Mouse (Mus musculus) kidney, embryonic 14.5 days (tissue): ENCODE results near the gene Rere. TPM values are rescaled to one million over a fixed set of nuclear protein-coding genes. Genes with fewer than 3 reads are reported as not detected.
A peak's percentile ranks its signal among the peaks of the same experiment; 100 is the strongest.

ENCODE experiments used
- ATAC-seq: fragments of 200-750 bp; cut with Nextera tagmentation; 2 replicates; pipeline ENCODE4 v1.8.0; 2017; ENCODE audit warnings: moderate number of reproducible peaks, mild to moderate bottlenecking, moderate TSS enrichment, moderate library complexity; ENCODE audit not compliant: low FRiP score, low TSS enrichment
- H3K27ac ChIP-seq: fragments of 300-500 bp; sonication (generic); 2 replicates; pipeline ENCODE4 v1.5.1; 2014; ENCODE audit warnings: low read depth, mild to moderate bottlenecking, low read length, moderate library complexity, mixed read lengths
- H3K27me3 ChIP-seq: fragments of 300-500 bp; sonication (generic); 2 replicates; pipeline ENCODE4 v1.6.1; 2014; ENCODE audit warnings: mild to moderate bottlenecking, low read length; ENCODE audit not compliant: control insufficient read depth, insufficient read depth
- H3K36me3 ChIP-seq: fragments of 300-500 bp; sonication (generic); 2 replicates; pipeline ENCODE4 v1.6.1; 2014; ENCODE audit warnings: low read length, mixed read lengths; ENCODE audit not compliant: control insufficient read depth, insufficient read depth
- H3K4me1 ChIP-seq: fragments of 300-500 bp; sonication (generic); 2 replicates; pipeline ENCODE4 v1.6.1; 2014; ENCODE audit warnings: low read length, mixed read lengths; ENCODE audit not compliant: control insufficient read depth, insufficient read depth
- H3K4me2 ChIP-seq: fragments of 300-500 bp; sonication (generic); replicated peaks from 2 replicates; pipeline ENCODE4 v1.6.1; 2014; ENCODE audit warnings: low read depth, mild to moderate bottlenecking, low read length
- H3K4me3 ChIP-seq: fragments of 300-500 bp; sonication (generic); 2 replicates; pipeline ENCODE4 v1.5.1; 2014; ENCODE audit warnings: mild to moderate bottlenecking, low read length
- H3K9ac ChIP-seq: fragments of 300-500 bp; sonication (generic); 2 replicates; pipeline ENCODE4 v1.6.1; 2014; ENCODE audit warnings: low read depth, mild to moderate bottlenecking, low read length, moderate library complexity
- H3K9me3 ChIP-seq: fragments of 300-500 bp; sonication (generic); 2 replicates; pipeline ENCODE4 v1.6.1; 2016; ENCODE audit warnings: low read length; ENCODE audit not compliant: control insufficient read depth
- WGBS: fragments of 180-500 bp; shearing (Covaris S2); extraction: QIAGEN DNeasy Blood & Tissue Kit; methylation state at CpG from one replicate; pipeline ENCODE4 v1.1.7; 2014; 5-methylcytosine and 5-hydroxymethylcytosine counted together
- polyA plus RNA-seq: library from polyadenylated mRNA; unstranded; fragments of >200 nt; fragmentation: Nextera tagmentation; extraction: Ambion mirVana; gene quantifications from 2 replicates; pipeline ENCODE4 v1.2.1, GENCODE M21; 2014

Rere gene
- polyA plus RNA-seq, 1 experiment from 2014 or later, result 49.9 TPM

- no peak overlapping the region for H3K9ac ChIP-seq
- 73% methylated on average over 5 of the region's 5 CpGs for WGBS
- H3K36me3 ChIP-seq, result peaks cover 70% of the 10 kb centered on the region
- no peaks in the 10 kb centered on the region for H3K27me3 ChIP-seq
- no peak overlapping the region for H3K4me2 ChIP-seq
- H3K4me3 ChIP-seq, result no peak overlapping the region
- no peak overlapping the region for H3K27ac ChIP-seq
- ATAC-seq, result no peak
- H3K9me3 ChIP-seq, result no peaks in the 10 kb centered on the region
- no peaks in the 10 kb centered on the region for H3K4me1 ChIP-seq
Measured at GRCm38 (mm10) chr4:150248917-150249316, 32.5 kb upstream of the Rere start.

DNA sequence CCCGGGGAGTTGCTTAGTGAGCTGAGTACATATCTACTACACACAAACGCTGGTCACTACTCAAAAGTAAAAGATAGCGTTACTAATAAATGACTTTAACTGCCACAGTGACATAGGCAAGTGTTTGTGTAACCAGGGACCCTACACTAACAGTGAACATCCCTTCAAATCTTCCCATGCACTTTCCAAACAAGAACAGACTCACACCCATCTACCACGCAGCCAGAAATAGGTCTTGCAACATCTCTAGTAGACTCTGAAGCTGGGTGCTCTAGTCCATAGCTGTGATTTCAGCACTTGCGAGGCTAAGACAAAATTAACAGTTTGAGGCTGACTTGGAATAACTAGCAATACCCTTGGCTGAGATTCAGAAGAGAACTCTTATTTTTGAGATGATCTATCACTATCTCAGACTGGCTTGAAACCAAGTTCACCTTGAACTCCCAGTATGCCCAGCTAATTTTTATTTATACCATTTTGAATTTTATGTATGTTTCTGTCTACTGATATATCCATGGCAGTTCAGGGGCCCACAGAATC lies 31.6 kb upstream of the Rere start:
- H3K9me3 ChIP-seq, result no peaks in the 10 kb centered on the region
- no peak overlapping the region for H3K4me3 ChIP-seq
- H3K4me1 ChIP-seq, result no peaks in the 10 kb centered on the region
- no peak overlapping the region for H3K9ac ChIP-seq
- H3K36me3 ChIP-seq, result peaks cover 61% of the 10 kb centered on the region
- no peaks in the 10 kb centered on the region for H3K27me3 ChIP-seq
- 78% methylated on average over 5 of the region's 5 CpGs for WGBS
- no peak overlapping the region for H3K4me2 ChIP-seq
- H3K27ac ChIP-seq, result no peak overlapping the region
- ATAC-seq, result no peak

DNA sequence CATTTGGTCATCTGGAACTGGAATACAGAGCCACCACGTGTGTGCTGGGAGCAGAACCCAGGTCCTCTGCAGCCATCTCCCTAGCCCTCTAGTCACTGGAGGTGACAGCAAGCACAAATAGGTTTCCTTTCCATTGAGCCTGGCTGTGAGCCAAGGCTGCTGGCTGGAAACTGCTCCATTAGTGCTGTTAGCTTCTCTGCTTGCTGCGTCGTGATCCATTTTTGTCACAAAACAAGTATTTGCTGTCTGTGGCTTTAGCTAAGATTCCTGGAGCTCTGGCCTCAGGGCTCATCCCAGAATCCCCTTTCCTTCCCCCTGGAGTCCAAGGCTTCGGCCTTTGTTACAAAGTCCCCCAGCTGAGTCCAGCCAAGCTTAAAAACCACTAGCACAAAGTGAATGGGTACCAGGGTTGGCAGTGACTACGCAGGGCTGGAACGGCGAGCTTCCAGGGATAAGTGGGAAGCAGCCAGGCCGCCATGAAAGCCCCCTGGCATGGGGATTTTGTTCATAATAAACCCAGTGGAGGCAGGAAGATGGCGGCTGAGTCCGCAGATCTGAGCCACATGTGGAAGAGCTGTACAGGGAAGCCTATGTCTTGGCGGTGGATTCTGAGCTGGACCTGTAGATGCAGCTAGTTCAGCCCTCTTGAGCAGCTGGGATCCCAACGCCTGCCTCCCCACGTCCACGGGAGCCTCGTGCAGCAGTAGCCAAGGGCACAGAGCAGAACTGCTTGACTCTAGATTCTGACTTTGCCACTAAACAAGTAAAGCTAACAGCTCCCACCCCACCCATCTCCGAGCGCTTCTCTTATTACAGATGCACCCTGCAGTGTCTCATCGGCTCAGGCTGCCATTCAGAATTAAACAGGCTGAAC lies 30.7 kb upstream of the Rere start:
- no peak overlapping the region for H3K4me2 ChIP-seq
- H3K9me3 ChIP-seq, result no peaks in the 10 kb centered on the region
- no peak overlapping the region for H3K4me3 ChIP-seq
- H3K4me1 ChIP-seq, result no peaks in the 10 kb centered on the region
- H3K27ac ChIP-seq, result no peak overlapping the region; the same call in 1 of the 2 replicates
- WGBS, result 64% methylated on average over 18 of the region's 18 CpGs
- H3K9ac ChIP-seq, result no peak overlapping the region
- ATAC-seq, result no peak
- H3K36me3 ChIP-seq, result peaks cover 52% of the 10 kb centered on the region
- no peaks in the 10 kb centered on the region for H3K27me3 ChIP-seq

DNA sequence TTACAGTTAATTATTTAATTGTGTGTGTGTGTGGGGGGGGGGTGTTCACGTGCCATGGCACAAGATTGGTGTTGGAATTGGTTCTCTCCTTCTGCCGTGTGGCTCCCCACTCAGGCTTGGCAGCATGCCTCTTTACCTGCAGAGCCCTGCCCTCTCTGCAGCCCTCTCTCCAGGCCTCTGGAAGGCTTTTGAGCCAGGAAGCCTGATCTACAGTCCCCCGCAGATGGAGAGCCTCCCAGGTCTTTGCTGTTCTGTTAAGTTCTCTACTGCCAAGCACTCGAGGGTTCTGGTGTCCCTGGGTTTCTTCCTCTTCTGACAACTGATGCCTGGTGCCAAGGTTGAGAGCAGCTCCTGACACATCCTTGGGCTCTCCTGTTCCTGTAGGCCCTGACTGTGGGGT lies 27.0 kb upstream of the Rere start:
- Histone ChIP-seq H3K4me1 (peaks cover 11% of the 10 kb centered on the region), H3K9ac (no peak overlapping the region), H3K4me2 (no peak overlapping the region), H3K27ac (no peak overlapping the region), H3K27me3 (no peaks in the 10 kb centered on the region), H3K9me3 (no peaks in the 10 kb centered on the region), H3K36me3 (peaks cover 17% of the 10 kb centered on the region), H3K4me3 (no peak overlapping the region)
- WGBS, result 70% methylated on average over 4 of the region's 4 CpGs
- no peak for ATAC-seq

DNA sequence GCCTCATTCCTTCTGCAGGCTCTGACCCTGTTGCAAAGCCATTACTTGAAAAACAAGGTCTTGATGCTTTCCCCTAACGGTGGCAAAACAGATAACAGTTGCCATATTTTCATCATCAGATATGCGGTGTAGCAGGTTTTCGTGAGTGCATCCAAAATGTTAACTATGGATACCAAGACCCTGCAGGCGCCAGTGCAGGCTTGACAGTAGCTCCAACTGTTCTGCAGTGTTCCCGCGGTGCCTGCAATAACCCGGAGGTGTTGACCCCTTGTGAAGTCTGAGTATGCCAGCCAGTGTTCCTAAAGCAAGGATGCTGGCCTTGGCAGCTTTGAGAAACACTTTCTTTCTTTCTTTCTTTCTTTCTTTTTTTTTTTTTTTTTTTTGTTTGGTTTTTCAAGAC lies 26.3 kb upstream of the Rere start:
- 81% methylated on average over 7 of the region's 7 CpGs for WGBS
- no peak overlapping the region for H3K27ac ChIP-seq

GRCm38 (mm10) chr4:150257252-150258204 lies 23.9 kb upstream of the Rere start:
- ATAC-seq, result peak; percentile 68; the same call in 1 of the 2 replicates
- Histone ChIP-seq H3K9ac (no peak overlapping the region), H3K27ac (no peak overlapping the region), H3K4me3 (no peak overlapping the region), H3K4me1 (peaks cover 11% of the 10 kb centered on the region), H3K9me3 (no peaks in the 10 kb centered on the region), H3K36me3 (0 out of 2 replicates have a peak, but pooled peaks cover 4% of the 10 kb centered on the region), H3K27me3 (no peaks in the 10 kb centered on the region), H3K4me2 (no peak overlapping the region)
- WGBS, result 55% methylated on average over 20 of the region's 20 CpGs

More for the DNA sequence above, 26.3 kb upstream of the Rere start:
- no peaks in the 10 kb centered on the region for H3K27me3 ChIP-seq
- H3K4me1 ChIP-seq, result peaks cover 11% of the 10 kb centered on the region
- H3K9me3 ChIP-seq, result no peaks in the 10 kb centered on the region
- H3K4me2 ChIP-seq, result no peak overlapping the region
- no peak for ATAC-seq
- no peak overlapping the region for H3K4me3 ChIP-seq
- peaks cover 9% of the 10 kb centered on the region; the same call in 1 of the 2 replicates for H3K36me3 ChIP-seq
- no peak overlapping the region for H3K9ac ChIP-seq

GRCm38 (mm10) chr4:150258388-150258787 lies 23.1 kb upstream of the Rere start:
- H3K4me2 ChIP-seq, result no peak overlapping the region; the same call in 1 of the 2 replicates
- H3K4me3 ChIP-seq, result no peak overlapping the region
- H3K9ac ChIP-seq, result 0 out of 2 replicates have a peak overlapping the region, but pooled peaks have one; percentile 23
- H3K36me3 ChIP-seq, result no peaks in the 10 kb centered on the region
- no peak for ATAC-seq
- H3K27ac ChIP-seq, result peak overlapping the region; percentile 17; the same call in 1 of the 2 replicates
- WGBS, result 67% methylated on average over 14 of the region's 14 CpGs
- no peaks in the 10 kb centered on the region for H3K27me3 ChIP-seq
- no peaks in the 10 kb centered on the region for H3K9me3 ChIP-seq
- peaks cover 11% of the 10 kb centered on the region for H3K4me1 ChIP-seq

- no peak for ATAC-seq
- no peak overlapping the region for H3K4me3 ChIP-seq
- H3K36me3 ChIP-seq, result no peaks in the 10 kb centered on the region
- no peaks in the 10 kb centered on the region for H3K9me3 ChIP-seq
- H3K4me2 ChIP-seq, result no peak overlapping the region
- H3K9ac ChIP-seq, result no peak overlapping the region
- WGBS, result 93% methylated on average over 7 of the region's 7 CpGs
- no peak overlapping the region for H3K27ac ChIP-seq
- no peaks in the 10 kb centered on the region for H3K27me3 ChIP-seq
- peaks cover 11% of the 10 kb centered on the region for H3K4me1 ChIP-seq
Measured at GRCm38 (mm10) chr4:150259577-150259976, 21.9 kb upstream of the Rere start.
